Mouse (Mus musculus): Measurements from ENCODE around the gene Nlgn1. TPM values are rescaled to one million over a fixed set of nuclear protein-coding genes. Genes with fewer than 3 reads are reported as not detected.

Nlgn1 gene
- polyA plus RNA-seq, 1 experiment from 2014 or later: 0.23 TPM

- H3K9me3 ChIP-seq (replicated peaks; ENCODE audit: control insufficient read depth, low read length): no peaks in the 10 kb centered on the region
- WGBS (ENCODE audit: insufficient replicate concordance): 70% methylated on average over 2 of the region's 2 CpGs
- H3K27me3 ChIP-seq (ENCODE audit: control insufficient read depth, insufficient read depth, low read length): no peaks in the 10 kb centered on the region
- no peak for ATAC-seq (replicated peaks; ENCODE audit: insufficient number of reproducible peaks, low FRiP score, low TSS enrichment)
- H3K27ac ChIP-seq (ENCODE audit: low read depth, low read length): no peak overlapping the region
- H3K4me2 ChIP-seq: no peak overlapping the region
- H3K9ac ChIP-seq (ENCODE audit: low read depth, low read length): no peak overlapping the region
- H3K4me1 ChIP-seq (ENCODE audit: control insufficient read depth, insufficient read depth, low read length): no peaks in the 10 kb centered on the region
- no peaks in the 10 kb centered on the region for H3K36me3 ChIP-seq (ENCODE audit: control insufficient read depth, insufficient read depth, low read length)
- no peak overlapping the region for H3K4me3 ChIP-seq (ENCODE audit: low read depth, low read length)
Observed at GRCm38 (mm10) chr3:25679373-25679772, 652.9 kb downstream of the Nlgn1 start.

GRCm38 (mm10) chr3:25675888-25676287 is 656.4 kb downstream of the Nlgn1 start:
- no peak for ATAC-seq (replicated peaks; ENCODE audit: insufficient number of reproducible peaks, low FRiP score, low TSS enrichment)
- H3K9me3 ChIP-seq (replicated peaks; ENCODE audit: control insufficient read depth, low read length): no peaks in the 10 kb centered on the region
- no peaks in the 10 kb centered on the region for H3K36me3 ChIP-seq (ENCODE audit: control insufficient read depth, insufficient read depth, low read length)
- no peaks in the 10 kb centered on the region for H3K4me1 ChIP-seq (ENCODE audit: control insufficient read depth, insufficient read depth, low read length)
- H3K9ac ChIP-seq (ENCODE audit: low read depth, low read length): no peak overlapping the region
- H3K27ac ChIP-seq (ENCODE audit: low read depth, low read length): no peak overlapping the region
- H3K4me3 ChIP-seq (ENCODE audit: low read depth, low read length): no peak overlapping the region
- no peaks in the 10 kb centered on the region for H3K27me3 ChIP-seq (ENCODE audit: control insufficient read depth, insufficient read depth, low read length)
- WGBS (ENCODE audit: insufficient replicate concordance): 68% methylated on average over 10 of the region's 10 CpGs
- no peak overlapping the region for H3K4me2 ChIP-seq

GRCm38 (mm10) chr3:25675069-25675468 is 657.2 kb downstream of the Nlgn1 start:
- no peaks in the 10 kb centered on the region for H3K27me3 ChIP-seq (ENCODE audit: control insufficient read depth, insufficient read depth, low read length)
- no peaks in the 10 kb centered on the region for H3K9me3 ChIP-seq (replicated peaks; ENCODE audit: control insufficient read depth, low read length)
- WGBS (ENCODE audit: insufficient replicate concordance): 41% methylated on average over 3 of the region's 3 CpGs
- H3K4me3 ChIP-seq (ENCODE audit: low read depth, low read length): no peak overlapping the region
- no peaks in the 10 kb centered on the region for H3K4me1 ChIP-seq (ENCODE audit: control insufficient read depth, insufficient read depth, low read length)
- no peak overlapping the region for H3K9ac ChIP-seq (ENCODE audit: low read depth, low read length)
- no peaks in the 10 kb centered on the region for H3K36me3 ChIP-seq (ENCODE audit: control insufficient read depth, insufficient read depth, low read length)
- H3K4me2 ChIP-seq: no peak overlapping the region
- no peak overlapping the region for H3K27ac ChIP-seq (ENCODE audit: low read depth, low read length)
- no peak for ATAC-seq (replicated peaks; ENCODE audit: insufficient number of reproducible peaks, low FRiP score, low TSS enrichment)

- Histone ChIP-seq H3K9ac (ENCODE audit: low read depth, low read length) (no peak overlapping the region), H3K36me3 (ENCODE audit: control insufficient read depth, insufficient read depth, low read length) (no peaks in the 10 kb centered on the region), H3K27ac (ENCODE audit: low read depth, low read length) (no peak overlapping the region), H3K4me2 (no peak overlapping the region), H3K27me3 (ENCODE audit: control insufficient read depth, insufficient read depth, low read length) (no peaks in the 10 kb centered on the region), H3K4me1 (ENCODE audit: control insufficient read depth, insufficient read depth, low read length) (no peaks in the 10 kb centered on the region), H3K9me3 (replicated peaks; ENCODE audit: control insufficient read depth, low read length) (no peaks in the 10 kb centered on the region), H3K4me3 (ENCODE audit: low read depth, low read length) (no peak overlapping the region)
- ATAC-seq (replicated peaks; ENCODE audit: insufficient number of reproducible peaks, low FRiP score, low TSS enrichment): no peak
- 60% methylated on average over 5 of the region's 5 CpGs for WGBS (ENCODE audit: insufficient replicate concordance)
Observed at GRCm38 (mm10) chr3:25673408-25673807, 658.9 kb downstream of the Nlgn1 start.

GRCm38 (mm10) chr3:25672779-25673178 is 659.5 kb downstream of the Nlgn1 start:
- Histone ChIP-seq H3K9ac (ENCODE audit: low read depth, low read length) (no peak overlapping the region), H3K4me1 (ENCODE audit: control insufficient read depth, insufficient read depth, low read length) (no peaks in the 10 kb centered on the region), H3K9me3 (replicated peaks; ENCODE audit: control insufficient read depth, low read length) (no peaks in the 10 kb centered on the region), H3K4me2 (no peak overlapping the region), H3K4me3 (ENCODE audit: low read depth, low read length) (no peak overlapping the region), H3K27me3 (ENCODE audit: control insufficient read depth, insufficient read depth, low read length) (no peaks in the 10 kb centered on the region), H3K36me3 (ENCODE audit: control insufficient read depth, insufficient read depth, low read length) (no peaks in the 10 kb centered on the region), H3K27ac (ENCODE audit: low read depth, low read length) (no peak overlapping the region)
- no peak for ATAC-seq (replicated peaks; ENCODE audit: insufficient number of reproducible peaks, low FRiP score, low TSS enrichment)
- WGBS (ENCODE audit: insufficient replicate concordance): 85% methylated on average over 4 of the region's 4 CpGs

GRCm38 (mm10) chr3:25663464-25663863 is 668.8 kb downstream of the Nlgn1 start:
- H3K36me3 ChIP-seq (ENCODE audit: control insufficient read depth, insufficient read depth, low read length): no peaks in the 10 kb centered on the region
- 78% methylated on average over 2 of the region's 2 CpGs for WGBS (ENCODE audit: insufficient replicate concordance)

GRCm38 (mm10) chr3:25660285-25660684 is 672.0 kb downstream of the Nlgn1 start:
- WGBS (ENCODE audit: insufficient replicate concordance): 85% methylated on average over 3 of the region's 3 CpGs
- H3K9ac ChIP-seq (ENCODE audit: low read depth, low read length): no peak overlapping the region
- no peaks in the 10 kb centered on the region for H3K9me3 ChIP-seq (replicated peaks; ENCODE audit: control insufficient read depth, low read length)
- no peak overlapping the region for H3K27ac ChIP-seq (ENCODE audit: low read depth, low read length)
- no peaks in the 10 kb centered on the region for H3K4me1 ChIP-seq (ENCODE audit: control insufficient read depth, insufficient read depth, low read length)
- H3K27me3 ChIP-seq (ENCODE audit: control insufficient read depth, insufficient read depth, low read length): no peaks in the 10 kb centered on the region
- ATAC-seq (replicated peaks; ENCODE audit: insufficient number of reproducible peaks, low FRiP score, low TSS enrichment): no peak
- H3K36me3 ChIP-seq (ENCODE audit: control insufficient read depth, insufficient read depth, low read length): no peaks in the 10 kb centered on the region
- H3K4me2 ChIP-seq: no peak overlapping the region
- no peak overlapping the region for H3K4me3 ChIP-seq (ENCODE audit: low read depth, low read length)

More at GRCm38 (mm10) chr3:25663464-25663863, 668.8 kb downstream of the Nlgn1 start:
- H3K4me3 ChIP-seq (ENCODE audit: low read depth, low read length): no peak overlapping the region
- H3K27me3 ChIP-seq (ENCODE audit: control insufficient read depth, insufficient read depth, low read length): no peaks in the 10 kb centered on the region
- no peak overlapping the region for H3K9ac ChIP-seq (ENCODE audit: low read depth, low read length)
- no peak for ATAC-seq (replicated peaks; ENCODE audit: insufficient number of reproducible peaks, low FRiP score, low TSS enrichment)
- no peaks in the 10 kb centered on the region for H3K9me3 ChIP-seq (replicated peaks; ENCODE audit: control insufficient read depth, low read length)
- H3K4me2 ChIP-seq: no peak overlapping the region
- no peaks in the 10 kb centered on the region for H3K4me1 ChIP-seq (ENCODE audit: control insufficient read depth, insufficient read depth, low read length)
- no peak overlapping the region for H3K27ac ChIP-seq (ENCODE audit: low read depth, low read length)

- H3K4me1 ChIP-seq (ENCODE audit: control insufficient read depth, insufficient read depth, low read length): no peaks in the 10 kb centered on the region
- H3K4me3 ChIP-seq (ENCODE audit: low read depth, low read length): no peak overlapping the region
- H3K27ac ChIP-seq (ENCODE audit: low read depth, low read length): no peak overlapping the region
- no peak for ATAC-seq (replicated peaks; ENCODE audit: insufficient number of reproducible peaks, low FRiP score, low TSS enrichment)
- no peaks in the 10 kb centered on the region for H3K36me3 ChIP-seq (ENCODE audit: control insufficient read depth, insufficient read depth, low read length)
- H3K27me3 ChIP-seq (ENCODE audit: control insufficient read depth, insufficient read depth, low read length): no peaks in the 10 kb centered on the region
- no peak overlapping the region for H3K4me2 ChIP-seq
- 91% methylated on average over 14 of the region's 14 CpGs for WGBS (ENCODE audit: insufficient replicate concordance)
- no peaks in the 10 kb centered on the region for H3K9me3 ChIP-seq (replicated peaks; ENCODE audit: control insufficient read depth, low read length)
- H3K9ac ChIP-seq (ENCODE audit: low read depth, low read length): no peak overlapping the region
Observed at GRCm38 (mm10) chr3:25658006-25658405, 674.3 kb downstream of the Nlgn1 start.

GRCm38 (mm10) chr3:25657074-25657473 is 675.2 kb downstream of the Nlgn1 start:
- no peak overlapping the region for H3K4me3 ChIP-seq (ENCODE audit: low read depth, low read length)
- WGBS (ENCODE audit: insufficient replicate concordance): 84% methylated on average over 11 of the region's 11 CpGs
- H3K9me3 ChIP-seq (replicated peaks; ENCODE audit: control insufficient read depth, low read length): no peaks in the 10 kb centered on the region

More at GRCm38 (mm10) chr3:25657074-25657473, 675.2 kb downstream of the Nlgn1 start:
- ATAC-seq (replicated peaks; ENCODE audit: insufficient number of reproducible peaks, low FRiP score, low TSS enrichment): no peak
- Histone ChIP-seq H3K36me3 (ENCODE audit: control insufficient read depth, insufficient read depth, low read length) (no peaks in the 10 kb centered on the region), H3K4me1 (ENCODE audit: control insufficient read depth, insufficient read depth, low read length) (no peaks in the 10 kb centered on the region), H3K9ac (ENCODE audit: low read depth, low read length) (no peak overlapping the region), H3K27ac (ENCODE audit: low read depth, low read length) (no peak overlapping the region), H3K4me2 (no peak overlapping the region), H3K27me3 (ENCODE audit: control insufficient read depth, insufficient read depth, low read length) (no peaks in the 10 kb centered on the region)

Data from heart, embryonic 11.5 days (tissue).